Mouse (Mus musculus) heart, embryonic 14.5 days (tissue): ENCODE measurements at regions not wholly inside any gene's neighbourhood (a gene's known extent, or its start where the extent isn't known, plus 50 kb on each side); places are given as distances from the start of the nearest gene placed in this dataset.

Source experiments
- ATAC-seq: fragments of 200-750 bp; cut with Nextera tagmentation; 2 replicates; pipeline ENCODE4 v1.8.0; 2017; ENCODE audit warnings: low read depth, moderate TSS enrichment; ENCODE audit not compliant: insufficient number of reproducible peaks, insufficient read depth, low FRiP score
- H3K27ac ChIP-seq, 2 experiments: fragments of 200-500 bp in 1 of 2; fragments of 300-500 bp in 1 of 2; sonication (generic) in 1 of 2; replicated peaks in 1 of 2; 2 replicates each; pipeline ENCODE4 v1.5.1; 2012 to 2014; ENCODE audit warnings: low read depth in 2 of 2, low read length in 2 of 2, control low read depth in 1 of 2, mild to moderate bottlenecking in 1 of 2, mixed read lengths in 1 of 2; ENCODE audit not compliant: control insufficient read depth in 1 of 2, insufficient read depth in 1 of 2
- H3K27me3 ChIP-seq: fragments of 300-500 bp; sonication (generic); 2 replicates; pipeline ENCODE4 v1.6.1; 2014; ENCODE audit warnings: mild to moderate bottlenecking, low read length, control low read depth; ENCODE audit not compliant: control insufficient read depth, insufficient read depth
- H3K36me3 ChIP-seq: fragments of 300-500 bp; sonication (generic); 2 replicates; pipeline ENCODE4 v1.6.1; 2014; ENCODE audit warnings: mild to moderate bottlenecking, control low read depth, low read length, mixed read lengths; ENCODE audit not compliant: control insufficient read depth, insufficient read depth
- H3K4me1 ChIP-seq, 2 experiments: fragments of 200-500 bp in 1 of 2; fragments of 300-500 bp in 1 of 2; sonication (generic) in 1 of 2; 2 replicates each; pipeline ENCODE4 v1.6.1; 2012 to 2014; ENCODE audit warnings: low read length in 2 of 2, control low read depth in 1 of 2, mixed read lengths in 1 of 2; ENCODE audit not compliant: control insufficient read depth in 2 of 2, insufficient read depth in 2 of 2
- H3K4me2 ChIP-seq: fragments of 300-500 bp; sonication (generic); 2 replicates; pipeline ENCODE4 v1.6.1; 2014; ENCODE audit warnings: mild to moderate bottlenecking, low read length
- H3K4me3 ChIP-seq, 2 experiments: fragments of 200-500 bp in 1 of 2; fragments of 300-500 bp in 1 of 2; sonication (generic) in 1 of 2; 2 replicates each; pipeline ENCODE4 v1.5.1; 2012 to 2014; ENCODE audit warnings: low read length in 2 of 2, mild to moderate bottlenecking in 2 of 2, control low read depth in 1 of 2, low read depth in 1 of 2, moderate library complexity in 1 of 2; ENCODE audit not compliant: control insufficient read depth in 1 of 2, insufficient read depth in 1 of 2
- H3K9ac ChIP-seq: fragments of 300-500 bp; sonication (generic); 2 replicates; pipeline ENCODE4 v1.6.1; 2014; ENCODE audit warnings: mild to moderate bottlenecking, low read length
- H3K9me3 ChIP-seq: fragments of 300-500 bp; sonication (generic); 2 replicates; pipeline ENCODE4 v1.6.1; 2016; ENCODE audit warnings: low read length, control low read depth; ENCODE audit not compliant: control insufficient read depth
- WGBS: fragments of 180-500 bp; shearing (Covaris S2); extraction: QIAGEN DNeasy Blood & Tissue Kit; methylation state at CpG from one replicate; pipeline ENCODE4 v1.1.7; 2014; 5-methylcytosine and 5-hydroxymethylcytosine counted together

DNA sequence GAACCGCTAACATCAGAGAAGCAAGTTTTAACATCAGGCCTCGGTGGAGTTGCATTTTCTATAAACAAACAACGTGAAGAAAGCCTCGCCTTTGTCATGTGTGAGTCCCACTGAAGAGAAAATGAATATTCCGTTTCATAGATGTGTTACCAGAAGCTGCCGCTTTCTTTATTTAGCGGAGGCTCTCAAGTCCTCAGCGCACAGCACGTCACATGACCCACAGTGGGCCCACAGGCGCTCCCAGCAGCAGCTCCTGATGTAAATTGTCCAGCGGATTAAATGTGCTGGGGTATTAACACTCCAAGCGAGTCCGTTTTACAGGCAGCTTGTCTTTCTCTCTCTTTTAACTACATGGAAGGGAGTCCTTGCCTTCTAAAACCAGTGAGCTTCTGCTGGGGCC, 304.7 kb upstream of the Spred2 start:
- H3K27ac ChIP-seq, result peak overlapping the region in 1 of 2 experiments; percentile 38; a peak in 1 of 4 replicates
- WGBS, result 69% methylated on average over 13 of the region's 13 CpGs
- ATAC-seq, result no peak

DNA sequence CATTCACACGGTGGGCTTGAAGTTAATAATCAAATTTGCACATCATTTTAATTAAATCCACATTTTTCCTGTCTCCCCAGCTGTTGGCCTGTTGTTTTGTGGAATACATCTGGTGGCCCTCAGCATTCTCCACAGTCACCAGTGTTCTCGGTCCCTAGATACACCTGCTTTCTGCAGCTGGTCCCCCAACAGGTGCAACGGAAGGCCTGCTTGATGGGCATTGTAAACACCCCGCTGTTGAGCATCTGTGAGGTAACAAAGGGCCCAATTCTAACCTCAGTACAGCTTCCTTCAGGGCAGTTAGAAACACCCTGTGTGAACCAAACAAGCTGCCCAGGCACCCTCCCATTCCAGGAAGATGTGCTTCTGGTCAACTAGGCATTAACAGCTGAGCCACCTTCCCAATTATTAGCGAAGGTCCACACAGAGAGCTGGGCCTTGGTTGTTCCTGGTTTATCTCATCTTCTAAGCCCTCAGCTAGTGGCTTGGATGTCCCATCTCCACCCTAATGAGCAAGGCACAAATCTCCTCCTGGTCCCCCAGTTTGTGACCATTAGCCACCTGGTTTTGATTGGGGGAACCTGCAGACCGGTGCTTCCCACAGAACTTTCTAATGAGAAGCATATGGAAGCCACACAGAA, 293.0 kb upstream of the Spred2 start:
- no peaks in the 10 kb centered on the region for H3K27me3 ChIP-seq
- no peak overlapping the region for H3K27ac ChIP-seq
- no peak overlapping the region for H3K4me2 ChIP-seq
- ATAC-seq, result no peak
- H3K4me1 ChIP-seq, result no peaks in the 10 kb centered on the region
- H3K9me3 ChIP-seq, result no peaks in the 10 kb centered on the region
- no peaks in the 10 kb centered on the region for H3K36me3 ChIP-seq
- no peak overlapping the region for H3K4me3 ChIP-seq
- no peak overlapping the region for H3K9ac ChIP-seq
- WGBS, result 89% methylated on average over 6 of the region's 6 CpGs

More for the DNA sequence above, 304.7 kb upstream of the Spred2 start:
- H3K36me3 ChIP-seq, result no peaks in the 10 kb centered on the region
- H3K9ac ChIP-seq, result no peak overlapping the region
- no peaks in the 10 kb centered on the region for H3K27me3 ChIP-seq
- 0 out of 2 replicates have a peak overlapping the region, but pooled peaks have one; percentile 18 for H3K4me2 ChIP-seq
- H3K9me3 ChIP-seq, result peaks cover 3% of the 10 kb centered on the region; the same call in 1 of the 2 replicates
- H3K4me3 ChIP-seq, result no peak overlapping the region
- peaks cover 5 to 18% of the 10 kb centered on the region in 2 experiments for H3K4me1 ChIP-seq

DNA sequence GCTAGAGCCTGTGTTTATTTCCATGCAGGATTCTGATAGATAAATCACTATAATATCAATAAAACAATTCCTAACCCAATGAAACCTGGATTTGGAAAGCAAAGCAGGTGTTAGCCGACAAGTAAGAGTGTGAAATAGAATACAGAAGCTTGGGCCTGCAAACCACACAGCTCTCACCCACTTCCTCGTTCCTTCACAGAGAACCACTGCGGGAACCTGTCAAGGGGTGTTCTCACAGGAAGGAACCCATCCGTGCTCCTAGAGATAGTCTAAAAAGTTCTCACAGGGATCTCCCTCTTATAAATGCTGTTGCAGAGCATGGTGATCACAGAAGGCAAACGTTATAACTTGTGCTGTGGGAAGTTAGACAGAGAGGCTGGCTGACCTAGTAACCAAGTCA, 291.7 kb upstream of the Spred2 start:
- no peak overlapping the region for H3K4me2 ChIP-seq
- no peak for ATAC-seq
- 64% methylated on average over 5 of the region's 5 CpGs for WGBS

DNA sequence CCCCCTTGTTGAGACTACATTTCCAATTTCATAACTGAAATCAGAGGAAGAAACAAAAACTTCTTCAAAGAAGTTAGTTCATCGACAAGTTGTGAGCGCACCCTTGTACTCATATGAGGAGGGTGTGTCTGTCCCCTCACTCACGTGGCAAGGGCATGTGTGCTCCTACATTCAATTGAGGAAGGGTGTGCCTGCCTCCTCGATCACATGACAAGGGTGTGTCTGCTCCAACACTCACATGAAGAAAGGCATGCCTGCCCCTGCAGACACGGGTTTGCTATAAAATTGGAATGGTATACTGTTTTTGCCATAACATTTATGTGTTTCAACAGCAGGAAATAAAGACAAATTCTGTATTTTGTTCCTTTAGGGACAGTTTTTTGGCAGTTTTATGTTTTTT, 290.6 kb upstream of the Spred2 start:
- Histone ChIP-seq H3K4me1 (no peaks in the 10 kb centered on the region), H3K4me3 (no peak overlapping the region), H3K27ac (no peak overlapping the region), H3K9me3 (no peaks in the 10 kb centered on the region), H3K27me3 (no peaks in the 10 kb centered on the region), H3K9ac (no peak overlapping the region), H3K4me2 (no peak overlapping the region), H3K36me3 (no peaks in the 10 kb centered on the region)
- no peak for ATAC-seq
- 83% methylated on average over 5 of the region's 5 CpGs for WGBS

More for the DNA sequence above, 291.7 kb upstream of the Spred2 start:
- Histone ChIP-seq H3K9ac (no peak overlapping the region), H3K9me3 (no peaks in the 10 kb centered on the region), H3K4me3 (no peak overlapping the region), H3K36me3 (no peaks in the 10 kb centered on the region), H3K27ac (no peak overlapping the region), H3K27me3 (no peaks in the 10 kb centered on the region), H3K4me1 (no peaks in the 10 kb centered on the region)

DNA sequence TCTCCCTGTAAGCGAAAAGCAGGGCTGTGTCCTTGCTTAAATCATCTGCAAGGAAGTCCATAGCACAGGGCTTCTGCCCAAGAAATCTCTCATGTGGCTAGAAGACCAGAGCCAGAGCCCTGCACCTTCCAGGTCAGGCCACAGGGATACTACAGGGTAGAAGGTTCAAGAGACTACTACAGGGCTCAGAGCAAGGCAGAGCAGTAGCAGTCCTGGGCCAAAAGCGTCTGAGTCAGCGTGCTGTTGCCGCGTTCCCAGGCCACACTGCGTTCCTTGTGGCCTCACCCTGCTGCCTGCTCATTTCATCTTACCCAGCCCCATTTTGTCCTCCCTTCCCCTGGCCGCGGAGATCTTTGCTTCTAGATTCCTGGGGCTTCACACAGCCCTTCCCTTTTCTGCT, 283.0 kb upstream of the Spred2 start:
- no peak overlapping the region for H3K9ac ChIP-seq
- ATAC-seq, result no peak
- H3K9me3 ChIP-seq, result 0 out of 2 replicates have a peak, but pooled peaks cover under 1% of the 10 kb centered on the region
- H3K27me3 ChIP-seq, result no peaks in the 10 kb centered on the region
- 59% methylated on average over 8 of the region's 8 CpGs for WGBS
- no peak overlapping the region for H3K4me3 ChIP-seq
- H3K4me1 ChIP-seq, result peaks cover 7 to 9% of the 10 kb centered on the region in 2 experiments; a peak in 2 of 4 replicates
- no peak overlapping the region for H3K4me2 ChIP-seq
- H3K27ac ChIP-seq, result no peak overlapping the region
- no peaks in the 10 kb centered on the region for H3K36me3 ChIP-seq

DNA sequence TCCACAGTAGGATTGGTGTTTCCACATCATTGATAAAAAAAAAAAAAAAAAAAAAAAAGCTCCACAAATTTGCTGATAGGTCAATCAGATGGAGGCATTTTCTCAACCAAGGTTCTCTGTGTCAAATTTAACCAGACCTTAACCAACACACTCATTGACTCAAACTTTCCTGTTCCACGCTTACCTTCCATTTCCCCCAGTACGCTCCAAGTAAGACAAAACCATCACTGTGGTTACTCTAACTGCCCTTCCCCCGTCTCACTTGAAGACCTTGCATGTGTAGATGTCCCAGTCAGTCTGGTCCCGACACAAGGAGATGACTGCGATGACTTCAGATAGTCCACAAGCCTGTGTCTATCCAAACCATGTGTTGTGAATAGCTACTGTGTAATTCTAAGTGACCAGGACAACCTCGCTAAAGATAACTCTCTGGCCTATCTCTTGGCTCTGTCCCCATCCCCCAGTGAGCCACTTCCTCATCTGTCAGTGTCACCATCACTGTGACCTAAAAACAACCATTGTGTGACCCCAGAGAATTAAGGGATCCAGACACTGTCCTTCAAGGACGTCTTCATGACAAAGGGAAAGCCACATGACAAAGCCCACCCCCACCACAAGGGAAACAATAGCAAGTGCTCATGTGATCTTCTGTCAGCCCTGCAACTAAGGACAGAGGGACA, 279.9 kb upstream of the Spred2 start:
- Histone ChIP-seq H3K4me2 (no peak overlapping the region), H3K9ac (no peak overlapping the region), H3K36me3 (no peaks in the 10 kb centered on the region), H3K9me3 (0 out of 2 replicates have a peak, but pooled peaks cover 3% of the 10 kb centered on the region), H3K27ac (no peak overlapping the region), H3K4me1 (peaks cover 7 to 11% of the 10 kb centered on the region in 2 experiments; a peak in 2 of 4 replicates), H3K4me3 (no peak overlapping the region), H3K27me3 (no peaks in the 10 kb centered on the region)
- 49% methylated on average over 7 of the region's 7 CpGs for WGBS
- no peak for ATAC-seq

DNA sequence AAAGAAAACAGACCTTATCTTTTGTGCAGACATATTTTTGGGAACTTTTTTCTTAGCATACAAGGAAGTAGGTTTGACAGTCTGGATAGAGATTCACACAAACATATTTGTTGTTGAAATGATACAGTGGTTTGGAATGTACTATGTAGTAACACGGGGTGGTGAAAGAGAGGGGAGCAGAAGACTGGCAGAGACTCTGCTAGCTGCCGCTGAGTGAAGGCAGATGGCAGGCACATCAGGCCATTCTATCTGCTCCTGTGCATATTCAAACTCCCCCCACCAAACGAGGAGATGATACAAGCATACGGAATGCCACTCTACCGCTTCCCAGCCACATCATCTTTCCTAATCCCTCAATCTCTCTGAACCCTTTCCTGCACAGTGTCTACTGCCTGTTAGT, 279.1 kb upstream of the Spred2 start:
- Histone ChIP-seq H3K4me3 (no peak overlapping the region), H3K36me3 (no peaks in the 10 kb centered on the region), H3K27me3 (no peaks in the 10 kb centered on the region), H3K4me1 (peaks cover 7 to 11% of the 10 kb centered on the region in 2 experiments; a peak in 2 of 4 replicates), H3K27ac (no peak overlapping the region), H3K9me3 (0 out of 2 replicates have a peak, but pooled peaks cover 3% of the 10 kb centered on the region), H3K4me2 (no peak overlapping the region), H3K9ac (no peak overlapping the region)
- 31% methylated on average over 5 of the region's 5 CpGs for WGBS
- ATAC-seq, result no peak
